Mouse (Mus musculus) ES-Bruce4 (cell line): Measurements from ENCODE around the gene Pdhb. TPM values are rescaled to one million over a fixed set of nuclear protein-coding genes. Genes with fewer than 3 reads are reported as not detected.

ENCODE experiments used
- H3K27ac ChIP-seq: 2 replicates; pipeline ENCODE4 v1.5.1; 2012; ENCODE audit warnings: low read length, inconsistent platforms; ENCODE audit not compliant: insufficient read depth
- H3K27me3 ChIP-seq: 2 replicates; pipeline ENCODE4 v1.6.1; 2012; ENCODE audit warnings: mild to moderate bottlenecking, low read length, inconsistent platforms; ENCODE audit not compliant: control insufficient read depth, poor library complexity, insufficient read depth, severe bottlenecking
- H3K36me3 ChIP-seq: 2 replicates; pipeline ENCODE4 v1.6.1; 2012; ENCODE audit warnings: inconsistent platforms, mild to moderate bottlenecking, low read length, moderate library complexity; ENCODE audit not compliant: control insufficient read depth, poor library complexity, insufficient read depth, severe bottlenecking
- H3K4me1 ChIP-seq: one replicate; pipeline ENCODE4 v1.8.1; 2011; ENCODE audit warnings: low read length; ENCODE audit not compliant: control insufficient read depth, insufficient read depth
- H3K4me3 ChIP-seq: 2 replicates; pipeline ENCODE4 v1.5.1; 2011; ENCODE audit warnings: low read depth, mild to moderate bottlenecking, low read length
- H3K9ac ChIP-seq: 2 replicates; pipeline ENCODE4 v1.6.1; 2012; ENCODE audit warnings: low read depth, mild to moderate bottlenecking, inconsistent platforms; ENCODE audit not compliant: poor library complexity, severe bottlenecking
- H3K9me3 ChIP-seq: replicated peaks from 2 replicates; pipeline ENCODE4 v1.6.1; 2012; ENCODE audit warnings: mild to moderate bottlenecking, low read length, inconsistent platforms; ENCODE audit not compliant: control insufficient read depth, poor library complexity, insufficient read depth, severe bottlenecking
- CTCF ChIP-seq: IDR thresholded peaks from one replicate; pipeline ENCODE4 v1.8.1; 2011; ENCODE audit warnings: low read depth, low read length
- EP300 ChIP-seq: IDR thresholded peaks from 2 replicates; pipeline ENCODE4 v1.6.1; 2011; ENCODE audit warnings: low read depth, low read length; ENCODE audit not compliant: insufficient read depth
- POLR2A ChIP-seq: IDR thresholded peaks from one replicate; pipeline ENCODE4 v1.8.1; 2011; ENCODE audit warnings: low read length; ENCODE audit not compliant: insufficient read depth
- polyA plus RNA-seq: library from polyadenylated mRNA; stranded (reverse); fragments of >200 nt; gene quantifications from 2 replicates; pipeline ENCODE4 v1.2.4, GENCODE M21; 2011; ENCODE audit warnings: low read depth; ENCODE audit not compliant: missing spikeins, insufficient read depth, insufficient read length

The Pdhb gene
- polyA plus RNA-seq, 1 experiment: 168 TPM

GRCm38 (mm10) chr14:8201715-8202114 lies 28.9 kb upstream of the Pdhb start:
- Histone ChIP-seq H3K9me3 (no peaks in the 10 kb centered on the region), H3K27ac (no peak overlapping the region), H3K9ac (no peak overlapping the region), H3K36me3 (no peaks in the 10 kb centered on the region), H3K4me1 (peaks cover 6% of the 10 kb centered on the region), H3K27me3 (no peaks in the 10 kb centered on the region), H3K4me3 (no peak overlapping the region)
- TF ChIP-seq EP300: no peak
- no peak for TF ChIP-seq CTCF
- TF ChIP-seq POLR2A: no peak

GRCm38 (mm10) chr14:8200769-8201168 lies 27.9 kb upstream of the Pdhb start:
- TF ChIP-seq POLR2A: no peak
- TF ChIP-seq CTCF: no peak
- TF ChIP-seq EP300: no peak
- no peaks in the 10 kb centered on the region for H3K36me3 ChIP-seq
- no peak overlapping the region for H3K4me3 ChIP-seq
- H3K27ac ChIP-seq: no peak overlapping the region
- no peak overlapping the region for H3K9ac ChIP-seq
- no peaks in the 10 kb centered on the region for H3K27me3 ChIP-seq
- H3K9me3 ChIP-seq: no peaks in the 10 kb centered on the region
- peaks cover 2% of the 10 kb centered on the region for H3K4me1 ChIP-seq

GRCm38 (mm10) chr14:8192727-8193126 lies 19.9 kb upstream of the Pdhb start:
- H3K4me1 ChIP-seq: no peaks in the 10 kb centered on the region
- TF ChIP-seq CTCF (no peak), POLR2A (no peak), EP300 (no peak)
- no peaks in the 10 kb centered on the region for H3K27me3 ChIP-seq
- H3K27ac ChIP-seq: no peak overlapping the region
- no peak overlapping the region for H3K4me3 ChIP-seq
- H3K9ac ChIP-seq: no peak overlapping the region
- no peaks in the 10 kb centered on the region for H3K36me3 ChIP-seq
- no peaks in the 10 kb centered on the region for H3K9me3 ChIP-seq

GRCm38 (mm10) chr14:8191331-8191965 lies 18.6 kb upstream of the Pdhb start:
- H3K4me3 ChIP-seq: no peak overlapping the region
- H3K36me3 ChIP-seq: no peaks in the 10 kb centered on the region
- no peak overlapping the region for H3K9ac ChIP-seq
- TF ChIP-seq POLR2A (no peak), CTCF (no peak), EP300 (no peak)
- no peaks in the 10 kb centered on the region for H3K9me3 ChIP-seq
- no peaks in the 10 kb centered on the region for H3K27me3 ChIP-seq
- H3K27ac ChIP-seq: no peak overlapping the region
- no peaks in the 10 kb centered on the region for H3K4me1 ChIP-seq

GRCm38 (mm10) chr14:8190556-8190955 lies 17.7 kb upstream of the Pdhb start:
- no peaks in the 10 kb centered on the region for H3K4me1 ChIP-seq
- no peak overlapping the region for H3K27ac ChIP-seq
- H3K9me3 ChIP-seq: no peaks in the 10 kb centered on the region
- no peak for TF ChIP-seq POLR2A
- no peak for TF ChIP-seq EP300
- TF ChIP-seq CTCF: no peak
- no peaks in the 10 kb centered on the region for H3K27me3 ChIP-seq
- H3K4me3 ChIP-seq: no peak overlapping the region
- H3K9ac ChIP-seq: no peak overlapping the region
- no peaks in the 10 kb centered on the region for H3K36me3 ChIP-seq

- no peak overlapping the region for H3K4me3 ChIP-seq
- H3K4me1 ChIP-seq: no peaks in the 10 kb centered on the region
- TF ChIP-seq POLR2A (no peak), CTCF (no peak), EP300 (no peak)
- no peaks in the 10 kb centered on the region; the same call in 1 of the 2 replicates for H3K9me3 ChIP-seq
- H3K36me3 ChIP-seq: no peaks in the 10 kb centered on the region
- H3K27me3 ChIP-seq: no peaks in the 10 kb centered on the region
- no peak overlapping the region for H3K9ac ChIP-seq
- H3K27ac ChIP-seq: no peak overlapping the region
Observed at GRCm38 (mm10) chr14:8186278-8187045, 13.6 kb upstream of the Pdhb start.
